Mouse (Mus musculus): ENCODE results near the gene H2afz. TPM values are rescaled to one million over a fixed set of nuclear protein-coding genes. Genes with fewer than 3 reads are reported as not detected.

Gene H2afz
- 1,003 and 1,122 TPM in 2 replicates for polyA plus RNA-seq (2015; fragmentation: Nextera tagmentation; extraction: Ambion mirVana)

- H3K36me3 ChIP-seq: 0 out of 2 replicates have a peak, but pooled peaks cover 3% of the 10 kb centered on the region
- peaks cover 31% of the 10 kb centered on the region for H3K4me1 ChIP-seq (replicated peaks)
- peak; percentile 94 for ATAC-seq (ENCODE audit: low read depth)
- WGBS: 1% methylated on average over 106 of the region's 115 CpGs
- peak within 1 kb of the TSS; percentile 98 for H3K27ac ChIP-seq (replicated peaks)
- no peaks in the 10 kb centered on the region for H3K9me3 ChIP-seq
- H3K9ac ChIP-seq: peak within 1 kb of the TSS; percentile 94
- H3K4me3 ChIP-seq: peak within 1 kb of the TSS; percentile 86
- peak within 1 kb of the TSS; percentile 65 for H3K4me2 ChIP-seq
- no peaks in the 10 kb centered on the region for H3K27me3 ChIP-seq
Measured at GRCm38 (mm10) chr3:137864124-137864987, at the start of gene H2afz. H2afz (plus strand) TSS chr3:137864487.

- Histone ChIP-seq H3K4me1 (replicated peaks) (no peaks in the 10 kb centered on the region), H3K27ac (replicated peaks) (no peak overlapping the region), H3K4me2 (no peak overlapping the region), H3K36me3 (no peaks in the 10 kb centered on the region), H3K9ac (no peak overlapping the region), H3K27me3 (no peaks in the 10 kb centered on the region), H3K4me3 (no peak overlapping the region), H3K9me3 (no peaks in the 10 kb centered on the region)
- no peak for ATAC-seq (ENCODE audit: low read depth)
- 7% methylated on average over 4 of the region's 4 CpGs for WGBS
Measured at GRCm38 (mm10) chr3:137818713-137819112, 45.6 kb upstream of the H2afz start.

GRCm38 (mm10) chr3:137820688-137821467, 43.4 kb upstream of the H2afz start:
- 84% methylated on average over 6 of the region's 6 CpGs for WGBS
- no peak overlapping the region for H3K27ac ChIP-seq (replicated peaks)
- no peaks in the 10 kb centered on the region for H3K36me3 ChIP-seq
- no peaks in the 10 kb centered on the region; the same call in 1 of the 2 replicates for H3K9me3 ChIP-seq
- H3K4me1 ChIP-seq (replicated peaks): no peaks in the 10 kb centered on the region
- H3K27me3 ChIP-seq: no peaks in the 10 kb centered on the region
- no peak overlapping the region for H3K4me3 ChIP-seq
- no peak overlapping the region for H3K4me2 ChIP-seq
- no peak overlapping the region for H3K9ac ChIP-seq
- ATAC-seq (ENCODE audit: low read depth): no peak

- Histone ChIP-seq H3K27ac (replicated peaks) (no peak overlapping the region), H3K27me3 (no peaks in the 10 kb centered on the region), H3K36me3 (no peaks in the 10 kb centered on the region), H3K9me3 (no peaks in the 10 kb centered on the region; the same call in 1 of the 2 replicates), H3K4me1 (replicated peaks) (peaks cover 12% of the 10 kb centered on the region), H3K4me2 (no peak overlapping the region), H3K4me3 (no peak overlapping the region), H3K9ac (no peak overlapping the region)
- WGBS: 96% methylated on average over 3 of the region's 3 CpGs
- ATAC-seq (ENCODE audit: low read depth): no peak
Measured at GRCm38 (mm10) chr3:137823317-137823716, 41.0 kb upstream of the H2afz start.

- 15% methylated on average over 11 of the region's 11 CpGs for WGBS
- H3K9me3 ChIP-seq: no peaks in the 10 kb centered on the region; the same call in 1 of the 2 replicates
- H3K4me3 ChIP-seq: no peak overlapping the region
- H3K36me3 ChIP-seq: no peaks in the 10 kb centered on the region
- peak overlapping the region; percentile 25 for H3K4me2 ChIP-seq
- 0 out of 2 replicates have a peak overlapping the region, but pooled peaks have one; percentile 12 for H3K9ac ChIP-seq
- peak overlapping the region; percentile 69 for H3K27ac ChIP-seq (replicated peaks)
- peaks cover 12% of the 10 kb centered on the region for H3K4me1 ChIP-seq (replicated peaks)
- ATAC-seq (ENCODE audit: low read depth): peak; percentile 76
- H3K27me3 ChIP-seq: no peaks in the 10 kb centered on the region
Measured at GRCm38 (mm10) chr3:137827678-137828077, 36.6 kb upstream of the H2afz start.

- peaks cover 17% of the 10 kb centered on the region for H3K4me1 ChIP-seq (replicated peaks)
- no peak overlapping the region for H3K27ac ChIP-seq (replicated peaks)
- ATAC-seq (ENCODE audit: low read depth): no peak
- 95% methylated on average over 2 of the region's 2 CpGs for WGBS
- no peak overlapping the region for H3K4me3 ChIP-seq
- no peaks in the 10 kb centered on the region for H3K9me3 ChIP-seq
- no peaks in the 10 kb centered on the region for H3K36me3 ChIP-seq
- no peak overlapping the region for H3K9ac ChIP-seq
- H3K4me2 ChIP-seq: no peak overlapping the region
- H3K27me3 ChIP-seq: no peaks in the 10 kb centered on the region
Measured at GRCm38 (mm10) chr3:137831156-137831555, 33.1 kb upstream of the H2afz start.

GRCm38 (mm10) chr3:137833128-137833527, 31.2 kb upstream of the H2afz start:
- no peaks in the 10 kb centered on the region for H3K36me3 ChIP-seq
- no peak overlapping the region for H3K4me2 ChIP-seq
- H3K27me3 ChIP-seq: no peaks in the 10 kb centered on the region
- H3K9me3 ChIP-seq: no peaks in the 10 kb centered on the region
- no peak for ATAC-seq (ENCODE audit: low read depth)
- peaks cover 5% of the 10 kb centered on the region; the same call in 1 of the 2 replicates for H3K4me1 ChIP-seq (replicated peaks)
- no peak overlapping the region for H3K9ac ChIP-seq
- no peak overlapping the region for H3K27ac ChIP-seq (replicated peaks)
- H3K4me3 ChIP-seq: no peak overlapping the region

- Histone ChIP-seq H3K4me1 (replicated peaks) (peaks cover 5% of the 10 kb centered on the region; the same call in 1 of the 2 replicates), H3K27me3 (no peaks in the 10 kb centered on the region), H3K4me2 (no peak overlapping the region), H3K4me3 (no peak overlapping the region), H3K36me3 (no peaks in the 10 kb centered on the region), H3K9me3 (no peaks in the 10 kb centered on the region), H3K9ac (no peak overlapping the region), H3K27ac (replicated peaks) (no peak overlapping the region)
- ATAC-seq (ENCODE audit: low read depth): no peak
- 80% methylated on average over 4 of the region's 4 CpGs for WGBS
Measured at GRCm38 (mm10) chr3:137833698-137834097, 30.6 kb upstream of the H2afz start.

GRCm38 (mm10) chr3:137836543-137836942, 27.7 kb upstream of the H2afz start:
- WGBS: 68% methylated on average over 1 of the region's 1 CpGs
- no peak overlapping the region for H3K4me3 ChIP-seq
- no peaks in the 10 kb centered on the region for H3K36me3 ChIP-seq
- H3K27me3 ChIP-seq: no peaks in the 10 kb centered on the region
- no peak overlapping the region for H3K27ac ChIP-seq (replicated peaks)
- no peak overlapping the region for H3K9ac ChIP-seq
- H3K9me3 ChIP-seq: no peaks in the 10 kb centered on the region
- H3K4me1 ChIP-seq (replicated peaks): peaks cover 5% of the 10 kb centered on the region; the same call in 1 of the 2 replicates
- no peak overlapping the region for H3K4me2 ChIP-seq
- ATAC-seq (ENCODE audit: low read depth): no peak; the same call in 1 of the 2 replicates

- H3K36me3 ChIP-seq: no peaks in the 10 kb centered on the region
- H3K9me3 ChIP-seq: no peaks in the 10 kb centered on the region
- no peak for ATAC-seq (ENCODE audit: low read depth)
- no peak overlapping the region for H3K9ac ChIP-seq
- no peaks in the 10 kb centered on the region for H3K27me3 ChIP-seq
- no peak overlapping the region for H3K4me3 ChIP-seq
- H3K27ac ChIP-seq (replicated peaks): no peak overlapping the region
- H3K4me2 ChIP-seq: no peak overlapping the region
- peaks cover under 1% of the 10 kb centered on the region; the same call in 1 of the 2 replicates for H3K4me1 ChIP-seq (replicated peaks)
Measured at GRCm38 (mm10) chr3:137838160-137838559, 26.1 kb upstream of the H2afz start.

- H3K27me3 ChIP-seq: no peaks in the 10 kb centered on the region
Measured at GRCm38 (mm10) chr3:137842944-137843343, 21.3 kb upstream of the H2afz start.

GRCm38 (mm10) chr3:137844263-137844662, 20.0 kb upstream of the H2afz start:
- Histone ChIP-seq H3K27ac (replicated peaks) (no peak overlapping the region), H3K36me3 (no peaks in the 10 kb centered on the region), H3K9ac (no peak overlapping the region), H3K4me2 (no peak overlapping the region), H3K9me3 (no peaks in the 10 kb centered on the region), H3K4me1 (replicated peaks) (no peaks in the 10 kb centered on the region), H3K27me3 (no peaks in the 10 kb centered on the region), H3K4me3 (no peak overlapping the region)
- 89% methylated on average over 3 of the region's 3 CpGs for WGBS
- no peak for ATAC-seq (ENCODE audit: low read depth)

More at GRCm38 (mm10) chr3:137842944-137843343, 21.3 kb upstream of the H2afz start:
- no peak overlapping the region for H3K9ac ChIP-seq
- no peak overlapping the region for H3K27ac ChIP-seq (replicated peaks)
- no peaks in the 10 kb centered on the region for H3K9me3 ChIP-seq
- no peaks in the 10 kb centered on the region for H3K36me3 ChIP-seq
- H3K4me3 ChIP-seq: no peak overlapping the region
- 97% methylated on average over 1 of the region's 1 CpGs for WGBS
- no peaks in the 10 kb centered on the region for H3K4me1 ChIP-seq (replicated peaks)
- H3K4me2 ChIP-seq: no peak overlapping the region
- no peak for ATAC-seq (ENCODE audit: low read depth)
